Mouse (Mus musculus) limb, embryonic 12.5 days (tissue): ENCODE data around the gene Olfr620. TPM values are rescaled to one million over a fixed set of nuclear protein-coding genes. Genes with fewer than 3 reads are reported as not detected.

Source experiments
- ATAC-seq: fragments of 200-750 bp; cut with Nextera tagmentation; 2 replicates; pipeline ENCODE4 v1.8.0; 2017; ENCODE audit warnings: low read depth, moderate TSS enrichment; ENCODE audit not compliant: insufficient number of reproducible peaks, insufficient read depth, low FRiP score, low TSS enrichment
- H3K27ac ChIP-seq: fragments of 300-500 bp; sonication (generic); 2 replicates; pipeline ENCODE4 v1.5.1; 2016; ENCODE audit warnings: mild to moderate bottlenecking, moderate library complexity
- H3K27me3 ChIP-seq: fragments of 300-500 bp; sonication (generic); 2 replicates; pipeline ENCODE4 v1.6.1; 2016; ENCODE audit warnings: mild to moderate bottlenecking, moderate library complexity
- H3K36me3 ChIP-seq: fragments of 300-500 bp; sonication (generic); 2 replicates; pipeline ENCODE4 v1.6.1; 2016; ENCODE audit warnings: mild to moderate bottlenecking, moderate library complexity
- H3K4me1 ChIP-seq: fragments of 300-500 bp; sonication (generic); replicated peaks from 2 replicates; pipeline ENCODE4 v1.6.1; 2016
- H3K4me2 ChIP-seq: fragments of 300-500 bp; sonication (generic); 2 replicates; pipeline ENCODE4 v1.6.1; 2016; ENCODE audit warnings: mild to moderate bottlenecking, moderate library complexity
- H3K4me3 ChIP-seq: fragments of 300-500 bp; sonication (generic); replicated peaks from 2 replicates; pipeline ENCODE4 v1.5.1; 2016; ENCODE audit warnings: mild to moderate bottlenecking
- H3K9ac ChIP-seq: fragments of 300-500 bp; sonication (generic); replicated peaks from 2 replicates; pipeline ENCODE4 v1.6.1; 2016; ENCODE audit warnings: mild to moderate bottlenecking, moderate library complexity
- H3K9me3 ChIP-seq: fragments of 300-500 bp; sonication (generic); 2 replicates; pipeline ENCODE4 v1.6.1; 2016; ENCODE audit warnings: mild to moderate bottlenecking, moderate library complexity
- WGBS: fragments of 180-500 bp; shearing (Covaris S2); methylation state at CpG from one replicate; pipeline ENCODE4 v1.1.7; 2016; 5-methylcytosine and 5-hydroxymethylcytosine counted together
- polyA plus RNA-seq: library from polyadenylated mRNA; unstranded; fragments of >200 nt; fragmentation: Nextera tagmentation; extraction: Ambion mirVana; gene quantifications from 2 replicates; pipeline ENCODE4 v1.2.1, GENCODE M21; 2016

The Olfr620 gene
- polyA plus RNA-seq: not detected in 2 replicates

- H3K9ac ChIP-seq: no peak within 1 kb of the TSS
- no peaks in the 10 kb centered on the region for H3K4me1 ChIP-seq
- no peak within 1 kb of the TSS for H3K27ac ChIP-seq
- H3K9me3 ChIP-seq: no peaks in the 10 kb centered on the region
- ATAC-seq: no peak
- H3K36me3 ChIP-seq: no peaks in the 10 kb centered on the region
- H3K4me2 ChIP-seq: no peak within 1 kb of the TSS
- no peak within 1 kb of the TSS for H3K4me3 ChIP-seq
- no peaks in the 10 kb centered on the region for H3K27me3 ChIP-seq
- 74% methylated on average over 2 of the region's 2 CpGs for WGBS
Measured at GRCm38 (mm10) chr7:103612434-103612833, at the start of gene Olfr620. Gene Olfr620 (minus strand): TSS chr7:103612534.

GRCm38 (mm10) chr7:103644070-103644469 is 31.7 kb upstream of the Olfr620 start:
- ATAC-seq: no peak
- Histone ChIP-seq H3K36me3 (no peaks in the 10 kb centered on the region), H3K4me3 (no peak overlapping the region), H3K9me3 (no peaks in the 10 kb centered on the region), H3K9ac (no peak overlapping the region), H3K27me3 (no peaks in the 10 kb centered on the region), H3K4me2 (no peak overlapping the region), H3K4me1 (no peaks in the 10 kb centered on the region), H3K27ac (no peak overlapping the region)
- 81% methylated on average over 4 of the region's 4 CpGs for WGBS

GRCm38 (mm10) chr7:103642602-103643001 is 30.3 kb upstream of the Olfr620 start, which contains the start of gene Olfr622:
Gene Olfr622 (minus strand): TSS chr7:103642702.
- Histone ChIP-seq H3K4me1 (no peaks in the 10 kb centered on the region), H3K4me2 (no peak within 1 kb of the TSS), H3K27ac (no peak within 1 kb of the TSS), H3K9ac (no peak within 1 kb of the TSS), H3K36me3 (no peaks in the 10 kb centered on the region), H3K4me3 (no peak within 1 kb of the TSS), H3K27me3 (no peaks in the 10 kb centered on the region), H3K9me3 (no peaks in the 10 kb centered on the region)
- 89% methylated on average over 1 of the region's 1 CpGs for WGBS
- ATAC-seq: no peak

- H3K4me3 ChIP-seq: no peak overlapping the region
- ATAC-seq: no peak
- no peaks in the 10 kb centered on the region for H3K36me3 ChIP-seq
- H3K27me3 ChIP-seq: no peaks in the 10 kb centered on the region
- no peaks in the 10 kb centered on the region for H3K9me3 ChIP-seq
- no peak overlapping the region for H3K4me2 ChIP-seq
- H3K9ac ChIP-seq: no peak overlapping the region
- no peak overlapping the region for H3K27ac ChIP-seq
- H3K4me1 ChIP-seq: no peaks in the 10 kb centered on the region
Measured at GRCm38 (mm10) chr7:103636795-103637194, 24.5 kb upstream of the Olfr620 start.

GRCm38 (mm10) chr7:103607425-103607824 is 4.9 kb downstream of the Olfr620 start:
- ATAC-seq: no peak
- H3K4me2 ChIP-seq: no peak overlapping the region
- no peaks in the 10 kb centered on the region for H3K9me3 ChIP-seq
- no peaks in the 10 kb centered on the region for H3K36me3 ChIP-seq
- no peaks in the 10 kb centered on the region for H3K27me3 ChIP-seq
- 86% methylated on average over 2 of the region's 2 CpGs for WGBS
- H3K4me1 ChIP-seq: no peaks in the 10 kb centered on the region
- no peak overlapping the region for H3K9ac ChIP-seq
- no peak overlapping the region for H3K4me3 ChIP-seq
- no peak overlapping the region for H3K27ac ChIP-seq

GRCm38 (mm10) chr7:103600275-103600674 is 12.1 kb downstream of the Olfr620 start, which contains the start of gene Olfr619:
Gene Olfr619 (plus strand): TSS chr7:103600575.
- Histone ChIP-seq H3K9ac (no peak within 1 kb of the TSS), H3K36me3 (no peaks in the 10 kb centered on the region), H3K27me3 (no peaks in the 10 kb centered on the region), H3K4me2 (no peak within 1 kb of the TSS), H3K4me3 (no peak within 1 kb of the TSS), H3K9me3 (no peaks in the 10 kb centered on the region), H3K27ac (no peak within 1 kb of the TSS), H3K4me1 (no peaks in the 10 kb centered on the region)
- ATAC-seq: no peak

- Histone ChIP-seq H3K36me3 (no peaks in the 10 kb centered on the region), H3K4me3 (no peak within 1 kb of the TSS), H3K27me3 (no peaks in the 10 kb centered on the region), H3K4me2 (no peak within 1 kb of the TSS), H3K4me1 (no peaks in the 10 kb centered on the region), H3K9me3 (no peaks in the 10 kb centered on the region), H3K9ac (no peak within 1 kb of the TSS), H3K27ac (no peak within 1 kb of the TSS)
- no peak for ATAC-seq
- 66% methylated on average over 2 of the region's 2 CpGs for WGBS
Measured at GRCm38 (mm10) chr7:103589803-103590202, 22.5 kb downstream of the Olfr620 start, which contains the start of gene Olfr618. Gene Olfr618 (plus strand): TSS chr7:103590103.

- H3K27ac ChIP-seq: no peak within 1 kb of the TSS
- no peaks in the 10 kb centered on the region for H3K4me1 ChIP-seq
- H3K4me2 ChIP-seq: no peak within 1 kb of the TSS
- H3K9ac ChIP-seq: no peak within 1 kb of the TSS
- H3K36me3 ChIP-seq: no peaks in the 10 kb centered on the region
- no peaks in the 10 kb centered on the region for H3K9me3 ChIP-seq
- no peaks in the 10 kb centered on the region for H3K27me3 ChIP-seq
- ATAC-seq: no peak
- H3K4me3 ChIP-seq: no peak within 1 kb of the TSS
- 83% methylated on average over 1 of the region's 1 CpGs for WGBS
Measured at GRCm38 (mm10) chr7:103572761-103573160, 39.6 kb downstream of the Olfr620 start, which contains the start of gene Olfr617. Gene Olfr617 (plus strand): TSS chr7:103573061.

- Histone ChIP-seq H3K27me3 (no peaks in the 10 kb centered on the region), H3K4me2 (no peak within 1 kb of the TSS), H3K9ac (no peak within 1 kb of the TSS), H3K36me3 (no peaks in the 10 kb centered on the region), H3K4me3 (no peak within 1 kb of the TSS), H3K27ac (no peak within 1 kb of the TSS), H3K9me3 (no peaks in the 10 kb centered on the region), H3K4me1 (no peaks in the 10 kb centered on the region)
- ATAC-seq: no peak
- WGBS: 71% methylated on average over 3 of the region's 3 CpGs
Measured at GRCm38 (mm10) chr7:103569043-103569442, 43.3 kb downstream of the Olfr620 start, which contains the start of gene Olfr616. Gene Olfr616 (minus strand): TSS chr7:103569143.

GRCm38 (mm10) chr7:103555779-103556178 is 56.6 kb downstream of the Olfr620 start, which contains the start of gene Olfr615:
Gene Olfr615 (plus strand): TSS chr7:103556079.
- no peak within 1 kb of the TSS for H3K9ac ChIP-seq
- no peak for ATAC-seq
- WGBS: 85% methylated on average over 2 of the region's 2 CpGs
- no peaks in the 10 kb centered on the region for H3K27me3 ChIP-seq
- H3K4me3 ChIP-seq: no peak within 1 kb of the TSS
- no peak within 1 kb of the TSS for H3K4me2 ChIP-seq
- H3K4me1 ChIP-seq: no peaks in the 10 kb centered on the region
- no peaks in the 10 kb centered on the region for H3K36me3 ChIP-seq
- H3K27ac ChIP-seq: no peak within 1 kb of the TSS
- H3K9me3 ChIP-seq: no peaks in the 10 kb centered on the region
